Mouse (Mus musculus) kidney, postnatal 4 days (tissue): ENCODE measurements around the gene Tnfrsf25.
A peak's percentile ranks its signal among the peaks of the same experiment; 100 is the strongest.

ENCODE experiments used
- DNase-seq, 2 experiments: peaks; one replicate each; pipeline ENCODE4 v3.0.0; 2021; ENCODE audit warnings: mixed read lengths in 2 of 2

The Tnfrsf25 gene

DNA sequence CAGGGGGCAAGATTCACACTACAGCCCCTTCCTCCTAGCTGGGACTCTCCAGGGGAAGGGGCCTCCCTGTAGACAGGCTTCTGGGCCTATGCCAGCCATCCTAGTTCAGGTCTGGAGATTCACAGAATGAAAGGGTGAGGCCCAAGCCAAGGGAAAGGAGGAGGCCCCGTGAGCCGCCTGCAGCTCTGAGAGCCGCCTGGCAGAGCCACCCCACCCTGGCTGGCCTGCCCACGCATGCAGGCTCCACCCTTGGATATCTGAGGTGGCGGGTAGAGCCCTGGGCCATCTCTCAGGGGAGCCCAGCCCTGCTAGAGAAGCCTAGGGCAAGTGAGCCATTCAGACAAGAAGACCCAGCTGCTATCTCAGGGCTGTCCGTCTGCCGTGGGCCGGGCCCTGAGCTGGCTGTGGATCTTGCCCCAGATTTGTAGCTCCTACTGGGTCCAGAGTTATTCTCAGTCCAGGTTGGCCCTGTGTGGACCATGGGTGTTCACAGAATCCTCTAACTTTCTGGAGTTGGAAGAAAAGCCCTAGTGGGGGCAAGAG, 22.9 kb upstream of the Tnfrsf25 start:
- DNase-seq: peak in 1 of 2 experiments; percentile 55

DNA sequence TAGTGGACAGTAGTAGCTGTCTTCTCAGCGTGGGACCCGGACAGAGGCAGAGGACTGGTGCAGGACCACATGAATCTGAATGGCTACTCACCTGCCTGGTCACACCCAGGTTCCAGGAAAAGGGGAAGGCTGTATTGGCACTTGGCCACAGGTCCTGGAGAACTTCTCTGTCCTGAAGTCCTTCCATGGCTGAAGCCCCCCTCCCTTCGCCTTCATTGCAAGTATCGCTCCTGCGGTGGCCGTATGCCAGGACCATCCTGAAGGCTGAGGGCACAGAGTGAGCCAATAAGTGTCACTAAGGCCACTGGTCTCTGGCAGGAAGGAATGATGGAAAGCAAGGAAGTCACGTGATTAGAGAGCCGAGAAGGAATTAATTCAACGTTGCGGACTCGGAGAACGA, 21.5 kb upstream of the Tnfrsf25 start:
- no peak for DNase-seq

DNA sequence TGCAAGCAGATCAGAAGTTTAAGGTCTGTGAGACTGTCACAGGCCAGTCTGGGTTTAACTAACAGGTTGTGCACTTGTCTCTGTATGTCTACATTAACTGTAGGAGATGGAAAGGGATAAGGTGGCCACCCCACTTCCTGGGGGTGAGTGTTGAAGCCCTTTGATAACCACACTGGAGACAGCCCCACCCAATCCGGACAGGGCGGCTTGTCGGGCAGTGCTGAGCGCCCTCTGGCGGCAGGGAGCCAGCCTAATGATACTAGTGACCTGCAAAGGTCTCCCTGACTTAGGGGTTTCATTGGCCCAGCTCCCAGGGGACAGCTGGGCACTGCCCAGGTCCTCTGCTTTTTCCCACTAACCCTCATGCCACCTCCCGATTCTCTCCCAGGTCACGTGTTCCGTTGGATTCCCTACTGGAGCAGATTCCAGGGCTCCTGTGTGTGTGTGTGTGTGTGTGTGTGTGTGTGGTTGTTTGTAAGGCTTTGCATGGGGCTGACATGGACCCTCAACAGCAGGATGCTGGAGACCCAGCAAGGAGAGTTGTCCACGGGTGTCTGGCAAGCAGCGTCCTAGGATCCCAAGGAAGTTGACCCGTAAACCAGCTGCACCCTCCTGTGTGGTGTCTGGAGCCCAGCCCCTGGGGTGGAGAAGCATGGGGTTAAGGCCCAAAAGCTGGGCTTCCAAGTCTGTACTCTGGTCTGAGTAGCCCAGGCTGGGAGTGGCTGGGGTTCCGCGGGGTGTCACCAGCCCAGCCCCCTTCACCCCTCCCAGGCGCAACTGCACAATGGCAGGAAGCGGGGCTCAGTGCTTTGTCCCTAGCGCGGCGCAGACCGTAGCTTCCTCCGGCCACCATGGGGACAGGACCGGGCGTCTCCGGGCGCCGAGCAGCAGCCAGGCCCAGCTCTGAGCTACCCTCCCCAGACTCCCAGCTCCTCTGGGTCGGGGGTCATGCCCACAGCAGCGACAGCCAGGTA, 19.5 kb upstream of the Tnfrsf25 start:
- peak; percentile 89 to 92 for DNase-seq

DNA sequence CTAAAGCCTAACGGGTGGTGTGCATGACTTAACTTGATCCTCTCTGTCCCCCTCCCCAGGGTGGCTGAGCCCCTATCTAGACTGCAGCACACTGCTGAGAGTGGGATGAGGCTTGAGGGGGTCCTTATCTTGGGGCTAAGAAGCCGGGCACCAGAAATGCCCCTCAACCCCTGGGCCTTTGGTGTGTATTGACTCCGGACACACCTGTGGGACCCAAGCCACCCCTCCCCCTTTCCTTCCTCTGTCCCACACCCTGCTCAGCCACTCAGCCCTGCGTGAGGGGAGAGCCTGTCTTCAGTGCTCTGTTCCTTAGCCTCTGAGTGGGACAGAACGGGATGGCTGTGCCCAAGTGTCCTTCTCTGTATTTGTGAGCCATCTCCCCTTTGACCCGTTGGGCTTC, 18.8 kb upstream of the Tnfrsf25 start:
- peak in 1 of 2 experiments; percentile 52 for DNase-seq

DNA sequence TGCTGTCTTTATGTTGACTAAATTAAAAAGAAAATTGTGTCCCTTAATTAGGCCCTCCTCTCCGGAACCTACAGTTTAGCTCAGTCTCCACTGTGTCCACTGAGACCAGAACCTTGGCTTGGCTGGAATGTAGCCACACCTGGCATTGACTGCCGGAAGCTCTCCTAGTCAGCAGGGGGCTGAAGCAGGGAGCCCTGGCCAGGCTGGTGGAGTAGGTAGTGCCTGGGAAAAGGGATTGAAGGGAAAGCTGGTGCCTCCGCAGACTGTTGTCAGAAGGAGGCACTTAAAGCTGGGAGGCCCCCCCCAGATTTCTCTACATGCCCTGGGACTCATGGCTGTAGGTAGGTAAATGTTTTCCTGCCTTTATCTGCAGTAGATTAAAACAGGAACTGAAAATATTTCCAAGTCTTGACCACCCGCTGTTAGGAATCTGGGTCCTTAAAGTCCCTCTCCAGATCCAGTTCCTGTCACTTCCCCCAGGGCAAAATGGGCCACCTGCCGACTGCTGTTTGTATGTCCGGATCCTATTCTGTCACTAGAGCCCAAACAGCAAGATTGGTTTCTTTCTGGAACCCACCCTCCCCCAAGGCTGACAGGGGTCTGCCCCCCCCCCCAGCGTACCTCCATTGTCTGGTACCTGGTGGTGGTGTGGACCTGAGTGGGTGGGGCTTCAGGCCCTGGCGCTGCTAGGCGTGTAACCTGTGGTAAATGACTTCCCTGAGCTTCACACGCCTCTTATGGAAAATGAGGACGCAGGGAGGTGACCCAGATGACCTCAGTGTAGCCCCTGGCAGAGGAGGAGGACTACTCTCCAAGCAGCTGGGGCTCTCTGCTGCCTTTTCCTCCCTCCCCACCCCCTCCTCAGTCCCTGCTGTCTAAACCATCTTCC, 17.6 kb upstream of the Tnfrsf25 start:
- DNase-seq: no peak

DNA sequence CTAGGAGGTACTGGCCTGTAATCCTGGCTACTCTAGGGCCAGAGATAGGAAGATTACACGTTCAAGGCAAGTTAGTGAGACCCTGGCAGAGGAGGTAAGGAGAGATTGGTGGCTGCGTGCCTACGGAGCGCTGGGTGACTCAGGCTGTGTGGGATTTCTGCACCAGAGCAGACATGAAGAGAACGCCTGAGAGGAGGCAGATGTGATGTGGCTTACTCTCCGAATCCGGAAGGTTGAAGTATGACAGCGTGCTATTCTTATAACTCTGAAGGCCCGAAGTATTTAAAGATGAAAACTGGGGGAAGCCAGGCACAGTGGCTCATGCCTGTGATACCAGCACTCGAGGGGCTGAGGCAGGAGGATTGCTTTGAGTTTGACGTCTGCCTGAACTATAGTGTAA, 15.2 kb upstream of the Tnfrsf25 start:
- no peak for DNase-seq

DNA sequence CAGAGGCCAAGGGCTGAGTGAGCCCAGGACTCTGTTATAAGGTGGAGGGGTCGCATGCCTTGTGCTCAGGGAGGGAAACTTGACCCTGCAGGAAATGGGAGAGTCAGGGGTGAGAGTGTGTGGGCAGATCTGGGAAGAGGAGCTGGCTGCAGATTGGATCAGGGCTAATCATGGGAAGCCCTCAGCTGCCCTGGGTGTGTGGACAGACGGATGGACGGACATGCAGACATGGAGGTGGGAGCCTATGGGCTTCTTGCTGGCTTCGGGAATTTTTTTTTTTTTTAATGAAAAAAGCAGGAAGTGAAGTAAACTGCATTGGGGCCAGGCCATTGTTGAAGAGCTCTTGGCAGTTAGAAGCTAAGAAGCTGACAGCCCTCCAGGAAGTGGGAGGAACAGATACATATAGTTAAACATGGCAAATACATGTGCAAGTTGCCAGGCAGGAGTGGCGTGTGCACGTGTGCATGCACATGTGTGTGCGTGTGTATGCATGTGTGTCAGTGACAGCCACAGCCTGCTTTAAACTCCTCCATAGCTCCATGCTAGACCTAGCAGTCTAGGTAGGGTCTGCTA, 14.6 kb upstream of the Tnfrsf25 start:
- DNase-seq: no peak

DNA sequence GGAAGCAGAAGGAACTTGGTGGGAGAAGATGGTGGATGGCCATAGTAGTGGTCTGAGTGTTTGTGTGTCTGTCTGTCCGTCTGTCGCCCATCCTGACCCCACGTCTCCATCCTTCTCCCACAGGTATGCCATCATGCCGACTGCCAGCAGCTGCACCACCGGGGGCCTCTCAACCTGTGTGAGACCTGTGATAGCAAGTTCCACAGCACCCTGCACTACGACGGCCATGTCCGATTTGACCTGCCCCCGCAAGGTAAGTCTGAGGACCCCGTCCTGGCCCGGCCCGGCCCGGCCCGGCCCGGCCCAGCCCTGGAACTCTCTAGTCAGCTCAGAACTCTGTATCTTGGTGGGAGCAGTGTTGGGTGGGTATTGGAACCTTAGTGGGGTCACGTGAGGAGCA, 13.8 kb upstream of the Tnfrsf25 start:
- no peak for DNase-seq

DNA sequence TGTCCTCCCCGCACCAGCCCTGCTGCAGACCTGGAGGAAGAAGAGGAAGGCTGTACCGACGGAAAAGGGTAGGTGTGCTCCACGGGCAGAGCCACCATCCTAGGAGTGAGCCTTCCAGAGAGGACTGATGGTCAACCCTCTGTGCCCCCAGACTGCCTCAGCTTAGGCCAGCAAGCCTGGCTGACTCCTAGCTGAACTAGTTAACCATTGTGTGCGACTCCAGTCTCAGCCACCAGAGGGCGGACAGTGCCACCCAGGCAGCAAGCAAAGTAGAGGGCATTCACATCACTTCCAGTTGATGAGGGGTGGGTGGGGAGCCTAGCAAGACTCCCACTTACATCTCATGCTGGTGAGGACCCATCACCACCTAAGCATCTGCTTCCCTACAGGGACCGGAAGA, 12.7 kb upstream of the Tnfrsf25 start:
- peak; percentile 92 for DNase-seq

DNA sequence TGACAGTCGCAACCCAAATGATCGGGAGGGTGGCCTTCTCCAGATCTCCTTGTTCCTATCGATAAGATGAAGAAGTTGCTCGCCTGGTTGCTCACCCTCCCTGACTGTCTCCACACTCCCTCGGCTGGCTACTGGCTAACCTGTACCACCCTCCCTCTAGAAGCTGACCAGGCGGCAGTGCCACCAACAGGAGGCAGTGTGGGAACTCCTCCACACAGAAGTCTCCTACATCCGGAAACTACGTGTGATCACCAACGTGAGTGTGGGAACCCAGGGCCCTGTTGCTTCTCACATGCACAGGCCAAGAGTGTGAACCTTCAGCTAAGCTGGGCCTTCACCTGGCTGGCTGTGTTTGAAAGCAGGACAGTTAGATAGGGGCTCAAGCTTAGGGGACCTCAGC, 9.0 kb upstream of the Tnfrsf25 start:
- DNase-seq: peak; percentile 63 to 74

DNA sequence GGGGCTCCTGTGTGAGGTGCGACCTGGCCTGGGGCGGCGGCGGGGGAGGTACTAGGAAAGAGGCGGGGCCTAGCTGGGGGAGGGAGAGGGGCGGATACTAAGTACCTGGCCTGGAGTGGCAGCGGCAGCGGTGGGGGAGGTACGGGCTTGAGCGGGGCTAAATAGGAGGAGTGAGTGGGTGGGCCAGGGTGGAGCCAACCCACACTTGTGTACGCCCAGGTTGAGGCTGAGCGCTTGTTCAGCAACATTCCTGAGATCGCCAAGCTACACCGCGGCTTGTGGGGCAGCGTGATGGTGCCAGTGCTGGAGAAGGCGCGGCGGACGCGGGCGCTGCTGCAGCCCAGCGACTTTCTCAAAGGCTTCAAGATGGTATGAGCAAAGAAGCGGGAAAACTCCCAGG, 8.2 kb upstream of the Tnfrsf25 start:
- DNase-seq: peak; percentile 86 to 92

DNA sequence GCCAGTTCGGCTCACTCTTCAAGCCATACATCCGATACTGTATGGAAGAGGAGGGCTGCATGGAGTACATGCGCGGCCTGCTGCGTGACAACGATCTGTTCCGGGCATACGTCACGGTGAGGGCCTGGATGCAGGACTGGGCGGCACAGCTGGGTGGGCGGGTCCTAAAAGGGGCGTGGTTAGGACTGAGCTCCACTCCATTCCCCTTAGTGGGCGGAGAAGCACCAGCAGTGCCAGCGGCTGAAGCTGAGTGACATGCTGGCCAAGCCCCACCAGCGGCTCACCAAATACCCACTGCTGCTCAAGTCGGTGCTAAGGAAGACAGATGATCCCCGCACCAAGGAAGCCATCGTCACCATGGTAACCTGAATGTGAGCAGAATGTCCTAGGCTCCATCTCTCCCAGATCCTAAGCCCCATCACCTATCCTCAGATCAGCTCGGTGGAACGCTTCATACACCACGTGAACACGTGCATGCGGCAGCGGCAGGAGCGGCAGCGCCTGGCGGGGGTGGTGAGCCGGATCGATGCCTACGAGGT, 7.7 kb upstream of the Tnfrsf25 start:
- DNase-seq: peak; percentile 91 to 94

DNA sequence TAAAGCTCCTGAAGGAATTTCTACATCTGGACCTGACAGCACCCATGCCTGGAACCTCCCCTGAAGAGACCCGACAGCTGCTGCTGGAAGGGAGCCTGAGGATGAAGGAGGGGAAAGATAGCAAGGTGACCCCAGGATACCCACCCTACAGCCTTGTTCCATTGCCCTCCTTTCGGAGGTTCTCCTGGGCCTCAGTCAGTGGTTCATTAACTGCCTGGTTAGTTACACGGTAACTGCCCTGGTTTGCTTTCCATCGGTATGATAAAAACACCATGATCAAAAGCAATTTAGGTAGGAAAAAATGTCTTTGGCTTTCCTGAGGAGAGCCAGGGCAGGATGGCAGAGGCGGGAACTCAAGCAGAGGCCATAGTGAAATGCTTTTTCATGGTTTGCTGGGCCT, 7.1 kb upstream of the Tnfrsf25 start:
- peak in 1 of 2 experiments; percentile 29 for DNase-seq

DNA sequence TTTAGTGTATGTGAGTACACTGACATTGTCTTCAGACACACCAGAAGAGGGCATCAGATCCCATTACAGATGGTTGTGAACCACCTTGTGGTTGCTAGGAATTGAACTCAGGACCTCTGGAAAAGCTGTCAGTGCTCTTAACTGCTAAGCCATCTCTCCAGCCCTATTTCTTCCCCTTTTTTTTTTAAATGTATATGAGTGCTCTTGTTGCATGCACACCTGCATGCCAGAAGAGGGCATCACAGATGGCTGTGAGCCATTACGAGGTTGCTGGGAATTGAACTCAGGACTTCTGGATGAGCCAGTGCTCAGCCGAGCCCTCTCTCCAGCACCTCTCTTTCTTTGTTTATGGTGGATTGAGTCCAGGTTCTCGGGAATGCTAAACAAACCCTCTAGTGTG, 6.2 kb upstream of the Tnfrsf25 start:
- no peak for DNase-seq

DNA sequence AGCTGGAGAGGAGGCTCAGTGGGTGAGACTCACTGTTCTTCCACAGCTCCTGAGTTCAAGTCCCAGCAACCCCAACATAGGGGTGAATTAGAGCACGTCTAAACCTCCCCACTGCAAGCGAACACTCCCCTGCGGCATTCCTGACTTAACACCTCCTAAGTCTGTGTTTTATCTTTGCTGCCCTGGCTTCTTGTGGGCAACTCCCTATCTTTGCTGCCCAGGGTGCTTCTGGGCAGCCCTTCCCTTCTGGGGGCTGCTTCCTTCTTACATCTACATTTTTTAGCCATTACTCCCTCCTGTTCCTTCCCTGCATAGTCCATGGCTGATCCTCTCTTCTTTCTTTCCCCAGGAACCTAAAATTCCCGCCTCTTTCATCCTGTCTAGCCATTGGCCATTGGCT, 5.0 kb upstream of the Tnfrsf25 start:
- no peak for DNase-seq

DNA sequence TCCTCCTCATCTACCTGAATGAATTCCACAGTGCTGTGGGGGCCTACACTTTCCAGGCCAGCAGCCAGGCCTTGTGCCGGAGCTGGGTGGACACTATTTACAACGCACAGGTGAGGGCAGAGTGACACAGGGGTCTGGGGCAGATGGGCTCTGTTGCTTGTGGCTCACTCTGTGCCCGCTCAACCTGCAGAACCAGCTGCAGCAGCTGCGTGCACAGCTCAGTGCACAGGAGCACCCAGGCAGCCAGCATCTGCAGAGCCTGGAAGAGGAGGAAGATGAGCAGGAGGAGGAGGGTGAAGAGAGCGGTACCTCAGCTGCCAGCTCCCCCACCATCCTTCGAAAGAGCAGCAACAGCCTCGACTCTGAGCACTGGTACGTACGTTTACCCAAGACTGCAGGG, 3.4 kb upstream of the Tnfrsf25 start:
- DNase-seq: no peak

DNA sequence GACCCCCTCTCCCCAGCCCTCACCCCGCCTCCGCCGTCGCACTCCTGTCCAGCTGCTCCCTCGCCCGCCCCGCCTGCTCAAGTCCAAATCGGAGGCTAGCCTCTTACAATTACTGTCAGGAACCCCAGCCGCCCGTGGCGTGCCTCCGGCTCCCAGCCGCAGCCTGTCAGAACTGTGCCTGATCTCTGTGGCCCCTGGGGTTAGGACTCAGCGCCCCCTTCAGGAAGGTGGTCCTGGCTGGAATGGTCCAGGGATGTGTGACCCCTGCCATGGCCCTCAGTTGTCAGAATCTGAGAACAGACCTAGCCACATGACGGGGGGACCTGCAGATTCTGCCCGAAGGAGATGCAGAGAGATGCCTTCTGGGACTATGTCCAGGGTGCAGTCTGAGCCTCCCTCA, 1.7 kb upstream of the Tnfrsf25 start:
- peak in 1 of 2 experiments; percentile 18 for DNase-seq

DNA sequence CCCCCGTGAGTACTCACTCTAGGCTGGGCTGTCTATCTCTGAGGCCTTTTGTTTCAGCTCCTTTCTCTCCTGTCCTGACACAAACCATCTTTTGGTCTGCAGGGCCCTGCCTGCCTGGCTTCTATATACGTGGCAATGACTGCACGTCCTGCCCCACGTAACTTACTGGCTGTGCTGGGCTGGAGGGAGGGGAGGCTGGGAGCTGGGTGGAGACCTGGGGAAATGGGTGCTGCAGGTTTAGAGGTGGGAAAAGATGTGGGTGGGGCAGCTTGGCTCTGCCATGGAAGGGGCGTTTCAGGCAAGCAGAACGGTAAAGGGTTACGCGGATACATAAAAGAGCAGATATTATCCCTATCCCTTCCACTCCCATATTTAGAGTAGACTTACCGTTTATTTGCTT, 1.8 kb downstream of the Tnfrsf25 start:
- DNase-seq: no peak

DNA sequence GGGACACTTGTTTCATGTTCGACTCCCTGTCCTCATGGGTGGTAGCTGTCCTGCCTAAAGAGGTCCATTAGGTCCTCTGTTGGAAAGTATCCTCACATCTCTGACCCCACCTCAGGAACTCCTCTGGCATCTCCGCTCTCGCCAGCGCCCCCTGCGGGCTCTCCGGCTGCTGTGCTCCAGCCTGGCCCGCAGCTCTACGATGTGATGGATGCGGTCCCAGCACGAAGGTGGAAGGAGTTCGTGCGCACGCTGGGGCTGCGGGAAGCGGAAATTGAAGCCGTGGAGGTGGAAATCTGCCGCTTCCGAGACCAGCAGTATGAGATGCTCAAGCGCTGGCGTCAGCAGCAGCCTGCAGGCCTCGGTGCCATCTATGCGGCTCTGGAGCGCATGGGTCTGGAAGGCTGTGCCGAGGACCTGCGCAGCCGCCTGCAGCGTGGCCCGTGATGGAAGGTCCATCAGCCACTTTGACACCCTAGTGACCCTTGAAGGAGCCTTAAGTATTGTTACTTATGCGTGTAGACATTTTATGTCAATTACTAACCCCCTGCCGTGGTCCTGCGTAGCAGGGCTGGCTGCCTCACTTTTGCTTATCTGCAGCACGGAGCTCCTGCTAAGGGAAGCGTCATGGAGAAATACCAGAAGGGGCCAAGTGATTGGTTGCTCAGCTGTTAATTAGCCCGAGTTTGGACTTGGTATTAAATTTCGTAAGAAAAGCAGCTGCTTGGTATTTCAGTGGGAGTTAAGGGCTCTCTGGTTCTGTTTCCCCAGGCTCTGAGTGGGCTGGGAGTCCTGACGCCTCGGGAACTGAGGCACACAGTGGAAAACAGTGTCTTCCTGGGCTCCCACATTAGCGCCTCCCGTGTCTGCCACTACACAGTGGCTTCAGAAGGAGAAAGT, 3.9 kb downstream of the Tnfrsf25 start:
- peak; percentile 81 to 88 for DNase-seq

DNA sequence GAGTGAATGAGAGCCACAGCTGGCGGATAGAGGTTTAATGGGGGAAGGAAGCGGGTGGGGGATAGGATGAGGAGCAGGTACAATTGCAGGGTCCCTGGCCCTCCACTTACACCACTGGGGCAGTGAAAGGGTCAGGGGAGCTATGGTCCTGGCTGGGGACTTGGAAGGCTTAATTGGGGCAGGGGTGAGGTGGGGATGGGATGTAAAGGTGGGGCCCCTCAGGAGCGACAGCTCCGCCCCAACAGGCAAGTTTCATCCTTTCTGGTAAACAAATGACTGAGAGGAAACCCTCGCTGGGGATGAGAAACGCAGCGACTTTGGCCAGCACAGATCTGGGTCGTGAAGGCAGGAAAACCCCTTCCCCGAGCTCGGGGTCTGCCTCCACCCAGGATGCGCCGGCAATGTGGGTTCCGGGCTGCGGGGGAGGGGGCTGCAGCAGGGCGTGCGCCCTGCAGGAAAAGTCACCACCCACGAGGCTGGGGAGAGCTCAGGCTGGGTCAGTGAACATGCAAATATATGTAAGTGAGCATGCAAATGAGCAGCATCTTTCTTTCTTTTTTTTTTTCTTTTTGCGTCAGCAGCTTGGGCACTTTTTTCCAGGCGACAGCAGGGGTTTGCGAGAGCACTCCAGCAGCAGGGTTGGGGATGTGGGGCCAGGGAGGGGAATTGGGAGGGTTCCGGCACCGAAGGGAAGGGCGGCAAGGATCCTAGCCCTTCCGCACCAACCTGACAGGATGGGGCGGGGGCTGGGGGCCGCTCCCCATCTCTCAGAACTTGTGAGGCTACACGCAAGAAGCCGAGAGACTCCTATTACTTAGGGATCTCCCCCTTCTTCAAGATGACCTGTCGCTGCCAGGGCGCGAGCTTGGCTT, 4.8 kb downstream of the Tnfrsf25 start:
- DNase-seq: peak in 1 of 2 experiments; percentile 39

DNA sequence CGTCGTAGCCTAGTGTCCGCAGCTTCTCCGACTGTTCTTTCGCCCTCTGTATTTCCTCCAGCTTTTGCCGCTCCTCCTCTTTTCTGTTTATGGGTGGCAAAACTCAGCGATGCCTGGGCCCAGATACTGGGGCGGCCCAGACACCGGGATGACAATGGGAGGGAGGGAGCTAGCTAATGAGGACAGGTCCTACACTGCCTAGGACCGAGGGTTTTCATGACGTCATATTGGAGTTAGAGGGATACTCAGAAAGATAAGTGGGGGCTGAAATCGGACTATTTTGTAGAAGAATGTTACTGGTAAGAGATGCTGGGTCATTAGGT, 5.4 kb downstream of the Tnfrsf25 start:
- DNase-seq: no peak
